Mouse (Mus musculus) T-cell, adult 2 months (primary cell): Measurements from ENCODE around the gene Steap4.
"Not testable (repeated sequence)": the region's sequence is repeated elsewhere in the genome, so short reads cannot be mapped to it uniquely, and the experiment has no call there.

Experiments used
- DNase-seq: peaks from one replicate; pipeline ENCODE4 v3.0.0; 2022; ENCODE audit warnings: low spot score

Gene Steap4

GRCm38 (mm10) chr5:7991631-7992030 is 31.4 kb downstream of the Steap4 start:
- not testable (repeated sequence) for DNase-seq

GRCm38 (mm10) chr5:7993766-7994165 is 33.5 kb downstream of the Steap4 start:
- no peak for DNase-seq

DNA sequence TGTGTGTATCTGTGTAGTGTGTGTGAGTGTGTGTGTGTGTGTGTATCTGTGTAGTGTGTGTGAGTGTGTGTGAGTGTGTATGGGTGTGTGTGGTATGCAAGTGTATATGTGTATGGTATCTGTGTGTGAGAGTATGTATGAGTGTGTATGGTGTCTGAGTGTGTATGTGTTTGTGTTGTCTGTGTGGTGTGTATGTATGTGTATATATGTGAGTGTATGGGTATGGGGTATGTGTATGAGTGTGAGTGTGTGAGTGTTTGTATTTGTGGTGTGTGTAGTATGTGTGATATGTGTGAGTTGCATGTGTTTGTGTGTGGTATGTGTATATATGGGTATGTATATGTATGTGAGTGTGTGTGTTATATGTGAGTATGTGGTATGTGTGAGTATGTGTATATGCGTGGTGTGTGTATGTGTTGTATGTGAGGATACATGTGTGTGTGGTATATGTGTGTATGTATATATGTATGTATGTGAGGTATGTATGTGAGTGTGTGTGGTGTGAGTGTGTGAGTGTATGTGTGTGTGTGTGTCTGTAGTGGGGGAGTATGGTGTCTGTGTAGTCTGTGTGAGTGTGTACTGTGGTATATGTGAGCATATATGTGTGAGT is 35.1 kb downstream of the Steap4 start:
- no peak for DNase-seq

DNA sequence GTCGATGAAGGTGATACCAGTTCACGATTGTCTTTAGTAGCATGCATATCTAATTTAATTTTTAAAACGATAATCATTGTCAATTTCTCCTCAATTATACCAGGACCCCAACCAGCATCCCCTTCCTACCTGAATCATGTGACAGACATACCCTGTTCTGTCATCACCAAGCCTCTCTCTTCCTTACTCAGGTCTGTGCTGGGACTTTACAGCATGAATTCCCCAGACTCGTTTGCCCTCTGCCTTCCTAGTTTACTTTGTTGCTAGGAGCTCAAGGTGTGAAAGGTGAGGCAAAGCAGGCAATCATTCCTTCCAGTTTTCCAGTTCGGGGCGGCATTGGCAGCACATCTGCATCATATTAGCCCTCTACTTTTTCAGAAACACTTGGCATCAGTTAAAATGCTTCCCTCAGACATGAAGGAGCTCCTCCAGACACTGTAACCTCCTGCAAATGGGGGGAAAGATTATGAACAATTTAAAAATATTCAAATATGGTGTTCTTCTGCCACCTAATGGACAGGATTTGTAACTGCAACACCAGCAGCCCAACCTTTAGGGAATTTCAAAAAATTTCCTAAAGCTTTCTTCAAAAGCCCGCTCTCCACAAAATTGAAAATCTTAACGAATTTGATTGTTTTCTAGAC is 36.3 kb downstream of the Steap4 start:
- no peak for DNase-seq

DNA sequence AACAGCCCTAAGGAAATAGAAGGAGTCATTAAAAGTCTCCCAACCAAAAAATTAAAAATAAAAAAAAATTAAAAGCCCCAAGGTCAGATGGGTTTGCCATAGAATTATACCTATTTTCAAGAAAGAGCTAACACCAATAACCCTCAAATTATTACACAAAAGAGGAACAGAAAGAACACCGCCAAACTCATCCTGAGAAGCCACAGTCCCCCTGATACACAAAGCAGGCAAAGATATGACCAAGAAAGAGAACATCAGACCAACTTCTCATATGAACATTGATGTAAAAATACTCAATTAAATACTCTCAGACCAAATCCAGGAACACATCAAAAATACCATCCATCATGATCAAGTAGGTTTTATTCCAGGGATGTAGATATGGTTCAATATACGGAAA is 36.8 kb downstream of the Steap4 start:
- no peak for DNase-seq

GRCm38 (mm10) chr5:8000466-8000865 is 40.2 kb downstream of the Steap4 start:
- no peak for DNase-seq

DNA sequence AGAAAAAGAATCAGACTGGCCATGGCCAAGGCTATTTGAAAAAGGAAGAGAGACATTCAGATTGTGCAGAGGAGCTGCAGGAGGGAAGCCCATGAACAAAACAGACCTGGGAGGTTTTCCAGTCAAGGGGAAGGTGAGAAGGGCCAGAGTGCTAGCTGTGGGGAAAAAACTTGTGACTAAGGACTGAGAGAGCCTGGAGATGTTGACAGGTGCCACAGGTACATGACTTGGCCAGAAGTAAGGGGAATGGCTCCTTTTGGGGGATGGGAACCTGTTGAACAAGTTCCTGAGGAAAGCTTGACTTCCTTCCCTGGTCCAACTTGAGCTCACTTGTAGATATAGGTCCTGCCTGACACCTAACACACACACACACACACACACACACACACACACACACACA is 42.6 kb downstream of the Steap4 start:
- no peak for DNase-seq

DNA sequence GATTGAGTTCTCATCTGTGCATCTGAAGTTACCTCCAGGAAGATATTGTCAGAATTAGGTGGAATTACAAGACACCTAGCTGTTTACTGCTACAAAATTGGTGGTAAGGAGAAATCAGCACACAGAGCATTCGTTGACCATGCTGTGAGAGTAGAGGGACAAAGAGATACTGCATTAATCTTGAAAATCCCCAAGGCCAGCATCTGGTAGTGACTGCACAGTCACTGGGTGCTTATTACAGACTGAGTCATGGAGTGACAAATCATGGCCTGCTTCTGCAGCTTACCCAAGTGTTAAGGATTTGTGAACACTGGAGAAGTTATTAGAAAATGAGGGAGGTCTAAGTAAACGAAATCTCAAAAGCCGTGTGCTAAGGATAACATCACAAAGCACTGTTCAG is 53.0 kb downstream of the Steap4 start:
- DNase-seq: no peak
